Mouse (Mus musculus): ENCODE results near the gene Csf2rb2.

GRCm38 (mm10) chr15:78299641-78300040 is 5.9 kb downstream of the Csf2rb2 start:
- TF ChIP-seq CTCF (IDR thresholded peaks at IDR 0.05; ENCODE audit: low read depth) = no peak
- TF ChIP-seq EP300 (optimal IDR thresholded peaks at IDR 0.05) = no peak
